Mouse (Mus musculus): ENCODE results near the gene Cubn.
A peak's percentile ranks its signal among the peaks of the same experiment; 100 is the strongest.

The Cubn gene

DNA sequence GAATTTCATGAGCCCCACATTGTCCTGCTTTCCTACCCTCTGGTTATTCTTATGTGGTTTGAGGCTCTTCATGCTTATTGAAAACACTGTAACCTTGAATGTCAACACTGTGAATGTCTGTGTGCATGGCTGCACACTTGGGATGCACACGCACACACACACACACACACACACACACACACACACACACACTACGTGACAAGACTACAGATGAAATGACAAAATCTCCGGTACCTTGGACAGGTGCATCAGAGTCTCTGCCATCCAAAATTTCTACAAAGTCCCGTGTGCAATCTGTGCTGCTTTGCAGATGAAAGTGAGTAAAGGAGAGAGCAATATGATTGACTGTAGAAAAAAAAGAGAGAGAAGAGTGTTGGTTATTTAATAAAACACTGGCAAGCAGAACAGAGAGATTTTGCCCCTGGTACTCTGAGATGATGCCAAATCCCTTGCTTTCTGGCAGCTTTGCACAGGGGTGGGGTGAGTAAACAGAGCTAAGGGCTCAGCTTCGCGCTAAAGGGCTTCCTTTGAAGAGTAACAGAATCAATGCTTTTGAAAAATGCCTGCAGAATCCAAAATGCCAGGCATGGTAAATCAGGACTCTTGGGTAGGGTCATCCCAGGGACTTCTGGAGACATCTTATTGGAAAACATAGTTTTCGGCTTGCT, 133.6 kb downstream of the Cubn start:
- DNase-seq (ENCODE audit: low spot score in 2 of 2): no peak

DNA sequence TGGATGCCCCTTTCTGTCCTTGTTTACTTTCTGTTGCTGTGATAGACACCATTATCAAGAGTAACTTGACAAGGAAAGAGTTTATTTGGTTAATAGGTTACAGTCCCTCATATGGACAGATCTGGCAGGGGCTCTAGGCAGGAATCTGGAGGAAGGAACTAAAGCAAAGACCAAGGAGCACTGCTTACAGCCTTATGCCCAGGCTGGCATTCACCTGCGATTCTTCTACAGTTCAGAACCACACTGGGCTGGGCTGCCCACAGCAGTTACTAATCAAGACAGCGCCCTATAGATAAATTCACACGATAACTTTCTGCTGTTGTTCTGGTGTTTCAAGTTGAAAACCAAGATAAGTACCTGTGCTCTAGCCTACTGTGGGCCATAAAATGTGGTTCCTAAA, 138.8 kb downstream of the Cubn start:
- no peak for DNase-seq (ENCODE audit: low spot score in 2 of 2)

DNA sequence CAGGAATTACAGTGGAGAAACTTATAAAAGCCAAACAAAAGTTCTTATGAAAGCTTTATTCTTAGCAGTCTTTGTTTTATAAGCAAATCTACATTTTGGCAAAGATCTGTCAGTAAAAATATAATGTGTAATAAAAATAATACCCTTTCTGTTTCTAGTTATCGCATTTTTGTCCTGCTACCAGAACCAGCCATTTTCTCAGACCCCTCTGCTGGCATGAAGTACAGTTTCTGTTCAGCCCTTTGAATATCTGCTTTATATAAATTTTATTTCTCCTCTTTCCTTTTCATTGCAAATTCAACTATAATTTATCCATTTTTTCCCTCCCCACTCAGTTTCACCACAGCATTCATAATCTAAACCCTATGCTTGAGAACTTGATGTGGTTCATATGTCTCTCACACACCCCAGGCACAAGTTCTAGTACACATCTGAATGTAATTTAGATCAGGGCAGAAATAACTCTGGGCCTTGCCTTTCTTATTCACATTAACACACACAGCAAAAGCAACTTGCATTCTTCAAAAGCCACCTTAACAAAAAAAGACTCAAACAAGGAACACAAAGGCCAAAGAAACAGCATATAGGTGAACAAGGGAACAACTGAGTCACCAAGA, 139.4 kb downstream of the Cubn start:
- DNase-seq (ENCODE audit: low spot score in 2 of 2): no peak

DNA sequence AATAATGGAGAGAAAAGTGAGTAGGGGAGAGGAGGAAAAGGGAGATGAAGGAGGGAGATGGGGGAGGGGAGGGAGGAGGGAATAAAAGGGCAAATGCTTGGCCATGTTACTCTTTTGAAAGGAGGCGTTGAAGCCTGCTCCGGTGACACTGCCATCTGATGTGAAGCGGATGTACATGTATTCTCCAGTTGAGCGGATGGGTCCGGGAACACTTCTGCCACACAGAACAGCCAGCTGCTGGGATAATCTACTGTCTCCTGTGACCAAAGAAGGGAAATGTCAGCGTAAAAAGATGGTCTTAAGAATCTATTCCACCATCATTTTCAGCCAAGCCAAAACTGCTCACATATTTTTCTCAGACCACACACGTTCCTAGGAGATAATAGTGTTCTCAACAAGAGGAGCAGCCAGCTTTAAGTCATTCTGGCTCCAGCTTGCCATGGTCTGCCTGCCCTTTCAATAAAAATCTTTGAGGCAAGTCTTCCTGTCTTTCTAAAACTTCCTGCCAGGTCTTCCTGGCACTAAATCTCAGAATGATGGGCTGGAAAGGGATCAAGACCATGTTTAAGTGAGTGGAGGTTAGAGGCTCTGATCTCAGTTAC, 149.2 kb downstream of the Cubn start:
- DNase-seq (ENCODE audit: low spot score in 2 of 2): no peak

DNA sequence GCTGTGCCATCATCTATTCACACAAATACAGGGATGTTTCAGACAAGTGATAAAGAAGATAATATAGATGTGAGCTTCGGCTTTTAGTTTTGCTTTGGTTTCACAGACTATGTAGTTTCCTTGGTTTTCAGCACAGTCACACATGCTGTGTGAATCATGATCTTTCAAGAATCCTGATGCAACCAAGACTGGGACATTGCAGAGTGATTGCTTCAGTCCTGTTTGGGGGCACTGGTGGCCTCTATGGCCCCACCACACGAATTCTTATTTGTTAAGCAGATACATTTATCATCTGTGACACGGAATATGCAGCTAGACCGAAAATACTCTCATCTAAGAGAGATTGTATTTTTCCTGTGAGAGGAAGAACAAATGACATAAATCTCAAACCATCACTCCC, 156.2 kb downstream of the Cubn start:
- no peak for DNase-seq (ENCODE audit: low spot score in 2 of 2)

DNA sequence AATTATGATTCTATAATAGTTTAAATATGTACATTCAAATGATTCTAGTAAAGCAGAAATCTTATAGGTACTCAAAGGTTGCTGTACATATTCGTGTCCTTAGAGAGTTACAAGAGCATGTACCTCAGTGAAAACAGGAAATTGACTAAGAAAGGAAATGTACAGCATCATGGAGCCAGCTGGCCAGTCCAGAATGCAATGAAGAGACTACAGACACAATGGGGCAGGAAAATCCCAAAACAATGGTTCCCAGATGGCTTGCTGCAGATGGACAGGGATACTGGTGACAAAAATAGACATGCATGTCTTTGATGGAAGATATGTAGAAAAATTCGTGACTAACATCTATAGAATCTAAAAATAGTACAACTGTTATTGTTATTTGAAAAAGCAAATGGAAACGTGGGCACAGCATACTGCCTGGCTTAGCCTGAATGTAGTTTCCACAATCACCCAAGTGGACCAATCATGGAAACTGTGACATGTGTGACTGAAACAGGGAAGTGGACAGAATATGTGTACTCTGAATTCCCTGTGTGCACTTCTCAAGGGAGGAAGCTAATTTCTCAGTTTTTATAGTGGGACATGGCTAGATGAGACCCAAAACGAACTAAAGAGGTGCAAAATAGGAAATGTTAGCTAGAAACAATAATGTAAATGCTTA, 161.7 kb downstream of the Cubn start:
- DNase-seq (ENCODE audit: low spot score in 2 of 2): no peak

DNA sequence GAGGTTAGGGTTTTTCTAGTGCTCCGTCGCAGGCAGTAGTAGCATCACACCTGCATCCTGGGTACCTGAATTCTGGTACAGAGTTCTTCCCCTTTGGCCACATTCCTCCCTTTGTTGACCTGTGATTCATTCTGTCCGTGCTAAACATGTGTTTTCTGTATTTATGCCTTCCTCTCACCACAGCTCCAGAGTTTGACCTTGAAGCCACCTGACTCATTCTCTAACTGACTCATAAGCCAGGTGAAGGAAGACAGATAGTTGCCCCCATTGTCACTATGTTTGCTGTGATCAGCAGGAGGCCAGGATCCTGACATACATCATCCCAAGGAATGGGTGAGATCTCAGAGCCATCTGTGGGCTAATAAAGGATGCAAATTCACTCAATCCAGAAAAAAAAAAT, 188.2 kb downstream of the Cubn start:
- no peak for DNase-seq (ENCODE audit: low spot score in 2 of 2)

DNA sequence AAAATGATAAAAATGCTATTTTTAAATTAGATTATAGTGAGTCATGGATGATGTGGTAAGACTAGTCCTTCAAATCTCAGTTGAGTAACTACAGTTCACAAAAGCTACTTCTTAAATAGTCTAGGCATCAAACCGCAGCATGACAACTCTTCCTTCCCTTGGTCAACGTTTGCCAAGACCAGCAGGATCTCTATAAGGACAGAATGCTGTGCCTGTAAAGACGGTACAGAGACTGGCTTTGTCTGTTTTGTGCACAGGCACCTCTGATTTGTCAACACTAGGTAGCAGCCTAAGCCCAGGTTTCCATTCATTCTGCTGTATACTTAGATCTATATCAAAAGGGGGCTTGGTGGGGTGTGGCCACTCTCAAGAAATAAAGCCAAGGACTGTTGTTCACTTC, 192.6 kb downstream of the Cubn start:
- DNase-seq (ENCODE audit: low spot score in 2 of 2): no peak

DNA sequence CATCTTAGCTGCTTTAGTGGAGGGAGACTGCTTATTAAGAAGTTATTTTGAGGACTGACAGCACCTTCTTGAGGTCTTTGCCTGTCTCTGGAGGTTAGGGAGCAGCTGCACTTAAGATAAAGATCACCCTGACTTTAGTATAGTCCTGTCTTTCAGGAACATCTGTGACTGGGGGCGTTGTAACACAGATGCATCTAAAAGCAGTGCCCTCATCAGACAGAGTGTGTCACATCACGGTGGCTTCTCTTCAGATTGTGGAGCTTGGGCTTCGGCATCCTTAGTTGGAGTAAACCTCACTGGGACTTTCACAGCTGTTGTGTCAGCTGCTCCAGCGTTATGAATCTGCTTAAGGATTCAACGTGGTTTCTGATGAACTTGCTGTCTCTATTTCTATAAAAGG, 193.9 kb downstream of the Cubn start:
- no peak for DNase-seq (ENCODE audit: low spot score in 2 of 2)

DNA sequence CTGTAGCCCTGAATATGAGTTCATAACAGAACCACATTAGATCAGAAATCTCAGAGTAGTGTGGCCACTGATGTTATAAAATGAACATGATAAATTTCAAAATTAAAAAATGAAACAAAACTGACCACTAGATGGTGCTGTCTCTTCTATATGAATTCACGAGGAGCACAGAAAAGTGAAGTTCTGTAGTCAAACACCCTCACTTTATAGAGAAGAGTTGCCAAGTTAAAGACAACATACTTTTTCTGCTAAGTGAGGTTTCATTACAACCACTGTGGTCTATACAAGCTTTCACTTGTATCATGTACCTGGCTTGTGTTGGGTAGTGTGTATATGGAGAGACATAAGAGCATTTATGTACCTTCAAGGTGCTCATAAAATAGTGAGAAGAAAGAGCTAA, 201.0 kb downstream of the Cubn start:
- DNase-seq (ENCODE audit: low spot score in 2 of 2): no peak

DNA sequence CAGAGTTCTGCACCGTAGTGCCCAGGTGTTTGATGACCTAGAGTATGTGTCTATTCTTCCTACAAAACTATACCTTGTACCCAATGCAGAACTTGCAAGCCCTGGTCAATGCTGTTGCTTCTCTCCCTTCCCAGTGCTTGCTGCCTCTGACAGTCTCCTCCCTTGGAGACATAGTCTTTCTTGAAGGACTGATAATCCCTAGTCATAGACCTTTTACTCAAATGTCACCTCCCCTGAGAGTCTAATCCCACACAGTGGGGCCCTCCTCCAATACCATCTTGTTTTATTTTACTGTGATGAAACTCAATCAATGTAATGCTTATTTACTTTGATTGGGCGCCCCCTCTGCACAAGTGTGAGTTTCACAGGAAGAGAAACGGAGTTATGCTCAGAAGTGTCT, 201.5 kb downstream of the Cubn start:
- no peak for DNase-seq (ENCODE audit: low spot score in 2 of 2)

DNA sequence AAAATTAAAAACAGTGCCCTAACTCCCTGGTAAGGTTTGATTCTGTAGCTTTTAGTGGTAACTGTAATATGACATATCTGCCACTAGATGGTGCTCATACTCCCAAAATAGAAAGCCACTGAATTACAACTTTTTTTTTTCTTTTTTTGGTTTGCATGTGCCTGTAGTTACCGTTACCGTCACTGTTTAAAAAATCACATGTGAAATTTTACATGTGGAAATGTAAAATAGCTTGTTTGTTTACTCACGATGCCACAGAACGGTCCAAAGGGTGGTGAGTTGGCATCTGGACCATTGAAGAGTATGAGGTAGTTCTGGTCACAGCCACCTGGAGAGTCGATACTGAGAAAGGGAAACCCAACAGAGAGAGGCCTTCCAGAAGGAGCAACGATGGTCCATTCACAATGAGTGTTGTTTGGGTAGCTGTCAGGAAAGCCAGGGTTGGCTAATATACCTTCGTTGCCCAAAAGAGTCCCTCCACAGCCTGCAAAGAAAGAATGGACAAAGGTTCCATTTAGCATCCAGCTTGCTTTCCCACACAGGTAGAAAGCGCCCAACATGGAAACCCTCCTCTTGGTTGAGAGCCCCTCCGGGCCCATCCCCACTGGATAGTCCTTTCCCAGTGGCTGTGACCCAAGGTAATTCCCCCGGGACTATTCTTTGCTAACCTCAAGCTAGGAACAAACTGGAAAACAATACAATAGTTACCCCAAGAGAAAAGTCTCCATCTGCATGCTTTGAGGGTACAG, 213.3 kb downstream of the Cubn start:
- DNase-seq (ENCODE audit: low spot score in 2 of 2): no peak

DNA sequence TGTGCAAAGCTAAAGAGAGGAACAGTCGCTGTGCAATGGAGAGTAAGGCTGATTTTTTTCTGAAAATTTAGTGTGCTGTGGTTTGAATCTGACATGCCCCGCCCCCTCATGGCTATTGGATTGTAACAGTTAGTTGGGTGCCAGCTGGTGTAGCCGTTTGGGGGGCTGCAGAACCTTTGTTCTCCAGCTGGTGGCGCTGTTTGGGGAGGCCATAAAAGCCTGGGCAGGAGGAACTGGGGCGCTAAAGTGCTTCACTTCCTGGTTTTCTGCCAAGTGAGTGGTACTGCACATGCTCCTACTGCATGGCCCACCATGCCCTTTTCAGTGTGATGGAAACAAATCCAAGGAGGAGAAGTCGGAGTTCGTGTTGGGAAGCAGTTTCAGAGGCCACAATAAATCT, 215.7 kb downstream of the Cubn start:
- DNase-seq (ENCODE audit: low spot score in 2 of 2): no peak

DNA sequence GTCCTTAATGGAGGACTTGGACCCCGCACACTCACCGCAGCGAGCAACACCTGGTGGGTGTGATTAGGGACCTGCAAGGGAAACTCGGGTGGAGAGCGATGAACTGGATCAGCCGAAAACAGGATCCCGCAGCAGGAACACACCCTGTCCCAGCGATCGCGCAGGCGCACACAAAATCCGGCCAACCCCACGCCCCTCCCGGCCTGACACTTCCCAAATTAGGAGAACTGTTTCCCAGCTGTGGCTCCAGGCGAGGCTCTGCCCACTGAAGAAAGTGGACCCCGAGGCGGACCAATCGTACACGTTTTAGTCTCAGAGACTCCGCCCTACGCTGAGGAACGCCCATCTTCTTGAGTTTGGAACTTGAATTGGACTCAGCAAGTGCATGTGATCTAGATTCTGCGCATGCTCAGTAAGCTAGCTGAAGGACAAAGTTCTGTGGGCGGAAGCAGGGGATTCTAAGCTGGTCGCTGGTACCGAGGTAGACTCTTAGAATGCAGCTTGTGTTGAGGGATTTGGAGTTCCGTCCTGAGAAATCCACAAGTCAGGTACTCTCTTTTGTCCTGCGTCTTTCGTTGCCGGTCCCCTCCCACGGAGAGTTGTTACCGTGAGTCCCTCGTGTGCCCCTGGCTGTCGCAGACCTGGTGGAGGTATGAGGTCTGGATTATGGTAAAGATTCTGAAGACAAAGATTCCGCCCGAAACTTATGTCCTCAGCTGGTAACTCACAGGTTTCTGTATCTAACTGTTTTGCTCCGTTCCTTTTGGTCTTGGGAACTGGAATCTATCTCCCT, 220.3 kb downstream of the Cubn start, which contains the start of gene Rsu1:
Gene Rsu1, minus strand, starts transcription at position 251 of the 793 bp plus-strand sequence.
- DNase-seq (ENCODE audit: low spot score in 2 of 2): peak; percentile 89 to 97

DNA sequence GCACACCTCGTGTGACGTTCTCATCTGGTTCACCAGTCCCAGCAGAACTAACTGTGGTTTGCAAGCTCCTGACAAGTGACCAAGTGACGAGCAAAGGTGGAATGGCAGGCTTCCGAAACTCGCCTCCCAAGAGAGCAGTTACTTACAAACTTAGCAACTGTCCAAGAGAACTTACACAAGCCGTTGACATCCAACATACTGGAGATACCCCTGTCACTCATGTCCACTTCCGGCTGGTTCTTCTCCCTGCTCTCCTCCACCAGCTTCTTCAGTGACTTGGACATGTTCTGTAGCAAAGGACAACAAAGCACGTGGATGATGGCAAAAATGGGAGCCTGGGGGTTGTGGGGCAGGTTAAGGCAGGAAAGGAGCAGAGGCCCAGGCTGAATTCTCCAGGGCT, 220.9 kb downstream of the Cubn start:
- DNase-seq (ENCODE audit: low spot score in 2 of 2): no peak

DNA sequence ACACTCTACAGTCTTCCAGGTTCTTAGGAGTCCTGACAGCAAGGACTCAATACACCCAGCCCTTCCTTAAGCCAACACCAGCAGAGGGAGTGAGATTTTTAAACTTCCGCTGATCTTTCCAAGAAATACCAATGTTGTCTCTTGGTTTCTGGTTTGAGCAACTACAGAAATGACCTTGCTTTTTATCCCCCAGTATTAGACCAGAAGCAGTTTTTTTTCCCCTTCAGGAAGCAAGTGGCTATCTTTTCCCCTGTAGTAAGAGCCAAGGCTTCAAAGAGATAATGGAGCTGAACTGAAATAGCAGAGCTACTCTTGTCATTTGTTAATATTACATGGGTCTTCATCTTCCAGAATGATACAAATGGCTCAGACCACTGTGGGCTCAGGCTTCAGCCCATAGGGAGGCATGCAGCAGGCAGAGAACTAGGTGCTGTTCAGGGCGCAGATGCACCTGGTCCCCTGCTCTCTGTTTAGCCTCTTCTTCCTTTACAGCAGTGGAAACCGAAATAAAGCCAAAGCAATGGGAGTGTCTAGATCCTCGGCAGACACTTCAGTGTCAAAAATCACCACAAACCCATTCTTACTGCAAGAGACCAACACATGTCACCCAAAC, 222.8 kb downstream of the Cubn start:
- DNase-seq (ENCODE audit: low spot score in 2 of 2): no peak

DNA sequence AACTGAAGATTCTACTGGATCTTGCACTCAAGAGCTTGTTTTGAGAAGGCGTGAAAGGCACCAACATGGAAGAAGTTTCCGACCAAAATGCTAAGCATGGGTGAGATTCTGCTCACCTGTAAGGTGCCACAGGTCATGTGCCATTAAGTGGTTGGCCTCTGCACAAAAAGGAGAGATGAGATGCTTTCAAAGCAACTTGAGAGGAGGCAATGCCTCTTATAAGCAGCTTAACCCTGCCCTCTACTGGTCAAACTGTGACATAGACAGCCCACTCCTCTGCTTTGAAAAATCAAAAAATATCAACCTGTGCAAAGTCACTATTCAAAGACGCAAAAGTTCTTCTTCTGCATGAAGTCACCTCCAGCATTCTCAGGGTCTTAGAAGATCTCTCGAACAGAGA, 226.7 kb downstream of the Cubn start:
- no peak for DNase-seq (ENCODE audit: low spot score in 2 of 2)

DNA sequence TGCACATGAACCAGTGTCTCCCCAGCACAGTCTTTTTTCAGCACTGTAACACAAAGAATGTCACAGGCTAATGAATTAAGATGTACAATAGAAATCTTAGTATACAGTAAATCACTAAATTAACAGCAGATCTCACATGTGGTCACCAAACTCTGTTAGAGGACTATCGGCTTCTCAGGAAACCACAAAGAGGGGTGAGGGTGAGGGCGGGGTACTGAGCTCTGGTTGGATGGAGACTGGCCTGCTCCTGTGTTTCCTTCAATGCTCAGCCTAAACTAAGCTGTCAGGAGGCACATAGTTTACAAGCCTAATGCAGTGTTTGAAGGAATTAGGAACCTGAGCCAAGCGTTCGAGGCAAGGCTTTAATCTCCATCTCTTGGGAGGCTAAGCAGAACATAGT, 228.5 kb downstream of the Cubn start:
- no peak for DNase-seq (ENCODE audit: low spot score in 2 of 2)

DNA sequence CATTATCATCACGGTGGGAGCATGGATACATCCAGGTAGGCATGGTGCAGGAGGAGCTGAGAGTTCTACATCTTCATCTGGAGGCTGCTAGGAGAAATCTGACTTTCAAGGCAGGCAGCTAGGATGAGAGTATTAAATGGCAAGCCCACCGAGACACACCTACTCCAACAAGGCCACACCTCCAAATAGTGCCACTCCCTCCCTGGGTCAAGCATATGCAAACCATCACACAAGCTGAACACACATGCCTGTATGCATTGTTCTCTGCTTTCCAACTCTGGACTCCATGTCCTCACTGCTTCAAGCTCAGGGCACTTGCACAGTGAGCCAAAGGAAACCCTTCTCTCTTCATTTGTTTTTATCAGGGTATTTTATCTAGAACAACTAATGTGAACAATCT, 233.0 kb downstream of the Cubn start:
- no peak for DNase-seq (ENCODE audit: low spot score in 2 of 2)

DNA sequence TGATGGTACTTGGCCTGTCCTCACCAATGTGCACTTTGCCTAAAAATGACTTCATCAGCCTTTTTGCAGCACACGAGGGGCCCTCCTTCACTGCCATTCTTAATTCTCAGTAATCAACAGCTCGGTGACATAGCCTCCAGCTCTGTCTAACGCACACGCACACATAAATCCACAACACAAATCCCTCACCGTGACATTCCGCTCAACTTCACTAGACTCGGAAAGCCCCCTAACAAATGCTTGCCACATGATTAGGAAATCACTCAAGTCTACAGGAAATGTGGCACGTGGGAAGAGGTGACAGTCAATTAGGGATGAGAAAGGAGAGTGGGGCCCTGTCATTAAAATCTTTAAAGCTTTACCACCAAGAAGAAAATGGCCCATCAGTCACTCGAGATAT, 250.9 kb downstream of the Cubn start:
- no peak for DNase-seq (ENCODE audit: low spot score in 2 of 2)
